Mouse (Mus musculus): Measurements from ENCODE around the gene Tspan32. TPM values are rescaled to one million over a fixed set of nuclear protein-coding genes. Genes with fewer than 3 reads are reported as not detected.

Gene Tspan32
- total RNA-seq, 2 experiments from 2014 or later = 0.44 TPM; not detected in 1

Other genes with a start within 250 kb of the Tspan32 start
- gene Th, start 73.9 kb upstream of the Tspan32 start, total RNA-seq (2021) = 1 to 10 TPM in 1 of 2 experiments, under 1 TPM in 1; 0.89 to 1.1 TPM
- not detected for gene Ascl2, start 35.8 kb upstream of the Tspan32 start, total RNA-seq (2021)
- 100 to 1,000 TPM; 388 to 392 TPM for gene Cd81, start 47.7 kb downstream of the Tspan32 start, total RNA-seq (2021)
- gene Tssc4, start 64.2 kb downstream of the Tspan32 start, total RNA-seq (2021) = 10 to 100 TPM; 37.8 to 39.6 TPM
- gene Trpm5, start 89.6 kb downstream of the Tspan32 start, total RNA-seq (2021) = not detected
- gene Kcnq1, start 101.3 kb downstream of the Tspan32 start, total RNA-seq (2021) = under 1 TPM; 0.30 to 0.54 TPM